Mouse (Mus musculus): ENCODE data around the gene Egf.

GRCm38 (mm10) chr3:129647312-129647711 is 107.8 kb downstream of the Egf start:
- TF ChIP-seq TAL1 (IDR thresholded peaks at IDR 0.05; ENCODE audit: low read length) = no peak
- TF ChIP-seq GATA1 (IDR thresholded peaks at IDR 0.05; ENCODE audit: low read length) = no peak

Measured in erythroblast, embryonic 14.5 days (primary cell).